Mouse (Mus musculus): ENCODE results near the gene Dcdc2a.

Dcdc2a gene

DNA sequence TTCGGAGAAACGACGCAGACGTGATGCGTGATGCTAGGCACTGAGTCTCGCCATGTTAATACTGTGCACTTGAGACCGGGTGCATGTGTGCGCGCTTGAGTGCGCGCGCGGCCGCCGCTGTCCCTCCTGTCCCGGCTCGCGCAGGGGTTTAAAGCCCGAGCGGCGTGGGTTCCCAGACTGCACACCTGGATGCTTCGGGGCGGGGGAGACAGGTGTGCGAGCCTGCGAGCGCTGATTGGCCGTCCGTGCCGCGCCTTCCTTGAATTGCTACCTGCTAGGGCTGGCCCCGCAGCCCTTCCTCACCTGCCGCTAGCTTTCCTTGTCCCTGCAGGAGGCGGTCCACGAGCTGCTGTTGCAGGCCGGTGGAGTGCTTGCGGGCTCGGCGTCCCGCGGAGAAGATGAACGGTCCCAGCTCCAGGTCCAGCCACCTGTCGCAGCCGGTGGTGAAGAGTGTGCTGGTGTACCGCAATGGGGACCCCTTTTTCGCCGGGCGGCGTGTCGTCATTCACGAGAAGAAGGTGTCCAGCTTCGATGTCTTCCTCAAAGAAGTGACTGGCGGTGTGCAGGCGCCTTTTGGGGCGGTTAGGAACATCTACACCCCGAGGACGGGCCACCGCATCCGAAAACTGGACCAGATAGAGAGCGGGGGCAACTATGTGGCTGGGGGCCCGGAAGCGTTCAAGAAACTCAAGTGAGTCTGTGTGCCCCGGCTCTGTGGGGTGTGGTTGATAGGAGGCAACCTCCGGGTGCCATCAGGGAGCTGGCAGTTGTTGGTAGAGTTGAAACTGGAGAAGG, at the start of gene Dcdc2a:
TSS of gene Dcdc2a (plus strand) at position 132 of the 795 bp plus-strand sequence.
- in situ Hi-C loops (cut with MboI, MseI) = no loop called here

GRCm38 (mm10) chr13:25007115-25007514, 48.7 kb upstream of the Dcdc2a start:
- in situ Hi-C loops (cut with MboI, MseI) = no loop called here

- in situ Hi-C loops (cut with MboI, MseI) = no loop called here
Measured at GRCm38 (mm10) chr13:25018316-25018715, 37.5 kb upstream of the Dcdc2a start.

GRCm38 (mm10) chr13:25019793-25020539, 35.8 kb upstream of the Dcdc2a start, which contains the start of gene Mrs2:
TSS of gene Mrs2 (minus strand) at chr13:25020379.
- in situ Hi-C loops (cut with MboI, MseI) = loop anchor here (5.0 kb wide), 2 partner anchors 92 to 97 kb away; no protein-coding TSS in a partner anchor

GRCm38 (mm10) chr13:25020540-25020892, 35.3 kb upstream of the Dcdc2a start:
- in situ Hi-C loops (cut with MboI, MseI) = loop anchor here (5.0 kb wide), 2 partner anchors 92 to 97 kb away; no protein-coding TSS in a partner anchor

GRCm38 (mm10) chr13:25022386-25022785, 33.4 kb upstream of the Dcdc2a start:
- in situ Hi-C loops (cut with MboI, MseI) = loop anchor here (5.0 kb wide), 2 partner anchors 90 to 95 kb away; no protein-coding TSS in a partner anchor

GRCm38 (mm10) chr13:25023129-25023528, 32.7 kb upstream of the Dcdc2a start:
- in situ Hi-C loops (cut with MboI, MseI) = loop anchor here (5.0 kb wide), 2 partner anchors 89 to 94 kb away; no protein-coding TSS in a partner anchor

DNA sequence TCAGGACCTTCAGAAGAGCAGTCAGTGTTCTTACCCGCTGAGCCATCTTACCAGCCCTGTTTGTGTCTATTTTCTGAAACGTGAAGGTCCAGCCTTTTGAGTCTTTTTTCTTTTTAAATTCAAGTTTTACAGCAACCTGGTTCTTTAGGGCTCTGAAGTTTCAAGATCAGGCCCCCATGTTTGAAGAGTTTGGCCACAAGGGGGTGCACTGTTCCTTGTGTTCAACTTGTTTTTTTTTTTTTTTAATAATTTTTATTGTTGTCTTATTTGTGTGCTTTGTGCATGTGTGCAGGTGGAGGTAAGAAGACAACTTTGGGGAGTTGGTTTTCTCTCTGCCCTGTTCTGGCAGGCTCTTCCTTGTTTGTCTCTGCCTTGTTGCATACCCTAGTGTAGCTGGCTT, 31.1 kb upstream of the Dcdc2a start:
- in situ Hi-C loops (cut with MboI, MseI) = loop anchor here (5.0 kb wide), 2 partner anchors 88 to 93 kb away; no protein-coding TSS in a partner anchor

DNA sequence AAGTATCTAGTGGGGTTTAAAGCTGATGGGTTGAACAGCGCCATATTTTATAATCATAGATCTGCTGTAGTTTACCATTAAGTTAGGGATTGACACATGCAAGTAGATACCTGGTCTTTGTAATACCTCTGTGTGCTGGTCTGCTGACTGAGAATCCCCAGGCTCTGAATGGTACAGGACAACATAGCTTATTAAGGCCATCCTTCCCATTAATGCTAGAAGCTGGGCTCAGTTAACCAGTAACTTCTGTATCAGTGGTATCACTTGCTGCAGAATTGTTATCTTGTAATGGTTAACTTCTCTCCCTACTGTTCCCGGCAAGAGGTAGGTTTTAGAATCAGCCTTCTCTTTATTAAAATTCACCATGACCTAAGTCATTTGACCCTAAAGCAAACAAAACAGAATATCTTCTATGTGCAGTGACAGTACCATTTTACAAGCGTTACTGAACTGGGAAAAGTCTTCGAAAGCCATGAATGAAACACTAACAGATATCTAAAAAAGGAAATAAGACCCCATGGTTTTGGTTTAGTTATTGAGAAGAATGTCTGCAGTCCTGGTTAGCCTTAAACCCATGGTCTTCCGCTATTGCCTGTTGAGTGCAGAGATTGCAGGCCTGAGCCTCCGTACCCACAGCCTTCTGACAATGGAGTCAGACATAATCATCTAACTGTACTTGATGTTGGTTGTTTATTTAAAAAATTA, 29.2 kb upstream of the Dcdc2a start:
- in situ Hi-C loops (cut with MboI, MseI) = no loop called here

DNA sequence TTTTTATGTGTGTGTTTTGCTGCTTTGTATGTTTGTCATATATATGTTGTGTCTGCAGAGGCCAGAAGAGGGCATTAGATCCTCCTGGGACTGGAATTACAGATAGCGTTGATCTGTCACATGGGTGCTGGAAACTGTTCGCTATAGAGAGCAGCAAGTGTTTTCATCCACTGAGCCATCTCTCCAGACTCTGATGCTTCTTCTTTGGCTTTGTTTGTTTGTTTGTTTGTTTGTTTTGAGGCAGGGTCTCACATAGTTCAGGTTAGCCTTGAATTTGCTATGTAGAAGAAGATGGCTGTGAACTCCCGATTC, 28.7 kb upstream of the Dcdc2a start:
- in situ Hi-C loops (cut with MboI, MseI) = no loop called here

- in situ Hi-C loops (cut with MboI, MseI) = no loop called here
Measured at GRCm38 (mm10) chr13:25039488-25039887, 16.3 kb upstream of the Dcdc2a start.

DNA sequence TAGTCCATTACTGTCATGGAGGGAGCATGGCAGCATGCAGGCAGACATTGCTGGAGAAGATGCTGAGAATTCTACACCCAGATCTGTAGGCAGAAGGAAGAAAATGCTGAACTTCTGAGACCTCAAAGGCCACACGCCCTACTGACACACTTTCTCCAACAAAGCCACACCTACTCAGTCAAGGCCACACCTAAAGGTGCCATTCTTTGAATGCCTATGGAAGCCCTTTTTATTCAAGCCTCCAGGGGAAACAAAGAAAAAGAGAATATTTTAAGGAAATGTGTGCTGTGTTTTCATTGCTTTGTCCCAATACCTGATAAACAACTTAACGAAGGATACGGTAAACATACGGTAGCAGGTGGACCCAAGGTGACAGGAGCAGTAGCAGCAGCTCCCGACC, 3.1 kb upstream of the Dcdc2a start:
- in situ Hi-C loops (cut with MboI, MseI) = no loop called here

GRCm38 (mm10) chr13:25055111-25055554, 671 bp upstream of the Dcdc2a start:
- in situ Hi-C loops (cut with MboI, MseI) = no loop called here

- in situ Hi-C loops (cut with MboI, MseI) = no loop called here
Measured at GRCm38 (mm10) chr13:25066659-25067058, 10.9 kb downstream of the Dcdc2a start.

DNA sequence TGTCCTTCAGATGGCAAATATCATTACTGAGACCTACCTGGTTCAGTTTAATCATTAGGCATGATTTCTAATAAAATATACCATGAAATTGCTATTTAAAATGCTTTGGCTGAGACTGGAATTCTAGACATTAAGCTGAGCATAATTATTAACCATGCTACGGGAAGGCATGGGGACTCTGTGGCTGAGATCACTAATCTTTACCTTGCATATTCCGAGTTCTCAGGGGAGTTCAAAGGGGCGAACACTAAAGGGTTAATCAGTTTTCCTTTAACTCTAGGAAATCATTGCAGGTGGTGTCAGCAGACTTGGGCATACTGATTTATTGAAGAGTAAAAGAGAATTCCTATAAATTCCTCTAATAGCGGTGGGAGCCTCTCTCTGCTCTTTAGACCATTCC, 11.4 kb downstream of the Dcdc2a start:
- in situ Hi-C loops (cut with MboI, MseI) = no loop called here

- in situ Hi-C loops (cut with MboI, MseI) = no loop called here
Measured at GRCm38 (mm10) chr13:25069765-25070164, 14.0 kb downstream of the Dcdc2a start.

DNA sequence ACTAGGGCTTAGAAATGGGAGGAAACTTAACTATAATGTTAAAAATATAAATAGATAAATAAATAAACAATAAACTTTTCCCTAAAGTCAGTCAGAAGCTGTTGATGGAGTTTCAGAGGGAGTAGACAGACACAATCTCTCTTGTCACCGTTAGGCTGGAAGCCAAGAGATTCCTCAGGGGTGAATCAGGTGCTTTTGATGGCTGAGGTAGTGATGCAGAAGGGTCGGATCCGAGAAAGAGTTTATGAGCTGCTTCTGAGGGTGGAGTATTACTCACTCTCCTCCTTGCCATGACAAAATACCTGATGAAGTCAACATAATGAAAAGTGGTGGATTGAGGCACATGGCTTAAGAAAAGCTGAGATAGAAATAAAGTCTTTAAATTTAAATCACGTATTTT, 15.0 kb downstream of the Dcdc2a start:
- in situ Hi-C loops (cut with MboI, MseI) = no loop called here

DNA sequence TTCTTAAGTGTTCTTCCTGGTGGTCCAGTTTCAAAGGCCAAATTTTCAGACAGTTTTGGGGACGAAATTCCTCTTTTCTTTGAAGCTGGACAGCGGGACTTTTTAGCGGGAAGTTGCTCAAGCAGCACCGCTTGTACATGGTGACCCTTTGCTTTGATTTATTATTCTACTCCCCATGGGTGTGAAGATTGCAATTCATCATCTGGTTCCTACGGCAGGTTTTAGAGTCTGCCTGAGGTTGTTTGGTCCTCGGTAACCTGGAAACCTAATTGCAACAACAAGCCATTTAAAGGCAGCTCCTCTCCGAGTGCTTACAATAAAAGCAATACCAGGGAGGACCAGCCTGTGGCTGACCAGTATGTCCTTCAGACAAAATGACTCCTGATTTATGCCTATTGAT, 21.5 kb downstream of the Dcdc2a start:
- in situ Hi-C loops (cut with MboI, MseI) = no loop called here

- in situ Hi-C loops (cut with MboI, MseI) = no loop called here
Measured at GRCm38 (mm10) chr13:25083144-25083572, 27.4 kb downstream of the Dcdc2a start.

DNA sequence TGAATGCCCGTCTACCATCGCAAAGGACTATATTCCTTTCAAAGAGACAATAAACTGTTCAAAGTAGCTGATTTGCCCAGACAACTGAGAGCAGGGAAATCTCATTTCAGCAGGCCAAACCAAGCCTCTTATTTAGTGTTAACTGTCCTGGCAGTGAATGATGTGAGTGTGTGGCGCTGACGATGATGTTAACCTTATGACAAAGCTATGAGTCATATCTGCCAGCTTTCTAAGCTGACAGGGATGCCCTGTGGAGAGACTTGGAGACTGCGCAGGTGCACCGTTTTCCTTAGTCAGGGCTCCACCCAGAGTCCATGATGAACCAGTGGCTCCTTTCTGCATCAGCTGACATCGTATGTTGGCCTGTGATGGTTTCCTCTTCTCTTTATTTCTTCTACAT, 29.3 kb downstream of the Dcdc2a start:
- in situ Hi-C loops (cut with MboI, MseI) = no loop called here

GRCm38 (mm10) chr13:25091347-25091746, 35.5 kb downstream of the Dcdc2a start:
- in situ Hi-C loops (cut with MboI, MseI) = no loop called here

DNA sequence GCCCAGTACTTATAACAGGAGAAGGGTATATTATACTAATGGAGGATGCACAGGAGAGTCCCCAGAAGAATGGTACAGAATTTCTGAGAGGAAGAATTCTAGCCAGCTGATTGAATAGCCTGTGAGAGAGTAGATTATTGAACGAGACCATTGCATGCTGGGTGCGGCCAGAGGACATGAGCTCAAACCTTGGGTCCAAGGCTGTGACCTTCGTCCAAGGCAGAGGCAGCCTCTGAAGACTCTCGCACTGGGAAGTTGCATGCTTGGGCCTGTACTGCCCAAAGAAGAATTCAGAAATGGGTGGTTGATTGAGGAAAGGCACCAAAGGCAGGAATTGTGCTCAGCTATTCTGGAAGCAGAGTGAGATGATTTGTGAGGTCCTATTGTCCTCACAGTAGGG, 38.0 kb downstream of the Dcdc2a start:
- in situ Hi-C loops (cut with MboI, MseI) = no loop called here

Measured in T-helper 17 cell (primary cell).